Mouse (Mus musculus) testis, adult 2 months (tissue): Measurements from ENCODE around the gene Lrp8. TPM values are rescaled to one million over a fixed set of nuclear protein-coding genes. Genes with fewer than 3 reads are reported as not detected.

ENCODE experiments used
- H3K27ac ChIP-seq: fragments of 200-500 bp; 2 replicates; pipeline ENCODE4 v1.5.1; 2012; ENCODE audit warnings: low read depth, low read length; ENCODE audit not compliant: control insufficient read depth, insufficient read depth
- H3K27me3 ChIP-seq: fragments of 200-500 bp; 2 replicates; pipeline ENCODE4 v1.6.1; 2012; ENCODE audit warnings: mild to moderate bottlenecking, low read length, moderate library complexity; ENCODE audit not compliant: control insufficient read depth, insufficient read depth
- H3K36me3 ChIP-seq: fragments of 200-500 bp; 2 replicates; pipeline ENCODE4 v1.6.1; 2012; ENCODE audit warnings: mild to moderate bottlenecking, low read length; ENCODE audit not compliant: control insufficient read depth, insufficient read depth
- H3K4me1 ChIP-seq: fragments of 200-500 bp; 2 replicates; pipeline ENCODE4 v1.6.1; 2012; ENCODE audit warnings: low read length; ENCODE audit not compliant: control insufficient read depth, insufficient read depth
- H3K4me3 ChIP-seq: fragments of 200-500 bp; 2 replicates; pipeline ENCODE4 v1.5.1; 2012; ENCODE audit warnings: low read depth, mild to moderate bottlenecking, low read length, moderate library complexity, mixed read lengths; ENCODE audit not compliant: control insufficient read depth
- CTCF ChIP-seq: fragments of 200-500 bp; IDR thresholded peaks from 2 replicates; pipeline ENCODE4 v1.5.1; 2012; ENCODE audit warnings: low read depth, mild to moderate bottlenecking, inconsistent platforms, low read length, moderate library complexity; ENCODE audit not compliant: control insufficient read depth, insufficient read depth, insufficient replicate concordance
- POLR2A ChIP-seq: fragments of 200-500 bp; IDR thresholded peaks from 2 replicates; pipeline ENCODE4 v1.6.1; 2012; ENCODE audit warnings: low read depth, mild to moderate bottlenecking, inconsistent platforms, low read length, moderate library complexity; ENCODE audit not compliant: control insufficient read depth
- polyA plus RNA-seq: library from polyadenylated mRNA; depleted of rRNA; stranded (reverse); fragments of >200 nt; gene quantifications from 2 replicates; pipeline ENCODE4 v1.2.3, GENCODE M21; 2012

Lrp8 gene
- polyA plus RNA-seq, 1 experiment: 87.5 TPM

- no peak overlapping the region for H3K4me3 ChIP-seq
- H3K4me1 ChIP-seq: no peaks in the 10 kb centered on the region; the same call in 1 of the 2 replicates
- no peaks in the 10 kb centered on the region for H3K27me3 ChIP-seq
- H3K27ac ChIP-seq: no peak overlapping the region
- H3K36me3 ChIP-seq: no peaks in the 10 kb centered on the region
- TF ChIP-seq CTCF: no peak
- no peak for TF ChIP-seq POLR2A
Observed at GRCm38 (mm10) chr4:107853333-107853732, 51.3 kb downstream of the Lrp8 start.

- TF ChIP-seq POLR2A (no peak), CTCF (no peak)
- no peaks in the 10 kb centered on the region for H3K27me3 ChIP-seq
- no peaks in the 10 kb centered on the region for H3K36me3 ChIP-seq
- H3K4me3 ChIP-seq: no peak overlapping the region
- H3K27ac ChIP-seq: no peak overlapping the region
- no peaks in the 10 kb centered on the region for H3K4me1 ChIP-seq
Observed at GRCm38 (mm10) chr4:107853836-107854235, 51.8 kb downstream of the Lrp8 start.

- no peaks in the 10 kb centered on the region for H3K27me3 ChIP-seq
- no peak for TF ChIP-seq CTCF
- no peak for TF ChIP-seq POLR2A
- no peak overlapping the region for H3K4me3 ChIP-seq
- no peak overlapping the region for H3K27ac ChIP-seq
- no peaks in the 10 kb centered on the region for H3K4me1 ChIP-seq
- no peaks in the 10 kb centered on the region for H3K36me3 ChIP-seq
Observed at GRCm38 (mm10) chr4:107856958-107857686, 55.1 kb downstream of the Lrp8 start.

GRCm38 (mm10) chr4:107858995-107859394 lies 56.9 kb downstream of the Lrp8 start:
- no peak for TF ChIP-seq CTCF
- no peak for TF ChIP-seq POLR2A
- no peaks in the 10 kb centered on the region for H3K27me3 ChIP-seq
- no peaks in the 10 kb centered on the region for H3K4me1 ChIP-seq
- H3K27ac ChIP-seq: no peak overlapping the region
- H3K4me3 ChIP-seq: no peak overlapping the region
- H3K36me3 ChIP-seq: no peaks in the 10 kb centered on the region

GRCm38 (mm10) chr4:107864866-107865265 lies 62.8 kb downstream of the Lrp8 start:
- H3K36me3 ChIP-seq: no peaks in the 10 kb centered on the region

GRCm38 (mm10) chr4:107879254-107880050 lies 77.4 kb downstream of the Lrp8 start, which contains the start of gene Magoh:
Gene Magoh, plus strand, starts transcription at chr4:107879755.
- Histone ChIP-seq H3K4me3 (peak within 1 kb of the TSS; percentile 99), H3K27me3 (no peaks in the 10 kb centered on the region), H3K27ac (peak within 1 kb of the TSS; percentile 87), H3K36me3 (no peaks in the 10 kb centered on the region; the same call in 1 of the 2 replicates), H3K4me1 (peaks cover 4% of the 10 kb centered on the region; the same call in 1 of the 2 replicates)
- TF ChIP-seq CTCF (no peak), POLR2A (peak; percentile 98)

More at GRCm38 (mm10) chr4:107864866-107865265, 62.8 kb downstream of the Lrp8 start:
- Histone ChIP-seq H3K27ac (no peak overlapping the region), H3K27me3 (no peaks in the 10 kb centered on the region), H3K4me3 (no peak overlapping the region), H3K4me1 (0 out of 2 replicates have a peak, but pooled peaks cover 2% of the 10 kb centered on the region)
- TF ChIP-seq CTCF (no peak), POLR2A (no peak)

GRCm38 (mm10) chr4:107881631-107882030 lies 79.6 kb downstream of the Lrp8 start:
- Histone ChIP-seq H3K27ac (no peak overlapping the region), H3K4me3 (no peak overlapping the region), H3K4me1 (peaks cover 4% of the 10 kb centered on the region; the same call in 1 of the 2 replicates), H3K36me3 (no peaks in the 10 kb centered on the region; the same call in 1 of the 2 replicates), H3K27me3 (no peaks in the 10 kb centered on the region)
- TF ChIP-seq CTCF: no peak
- no peak for TF ChIP-seq POLR2A
